Mouse (Mus musculus) E14TG2a.4 (cell line): ENCODE results near the gene Olfr1168.

Source experiments
- CTCF ChIP-seq: conservative IDR thresholded peaks from 2 replicates; pipeline ENCODE4 v1.5.1; 2014; ENCODE audit warnings: low read length
- NANOG ChIP-seq: IDR thresholded peaks from 2 replicates; pipeline ENCODE4 v1.6.1; 2014; ENCODE audit warnings: borderline replicate concordance, low read length, mixed read lengths
- POU5F1 ChIP-seq: IDR thresholded peaks from 2 replicates; pipeline ENCODE4 v1.6.1; 2014; ENCODE audit warnings: low read length, borderline replicate concordance

GRCm38 (mm10) chr2:88220784-88221183 lies 39.1 kb downstream of the Olfr1168 start:
- TF ChIP-seq CTCF (no peak), NANOG (no peak), POU5F1 (no peak)
